Mouse (Mus musculus) stomach, embryonic 14.5 days (tissue): ENCODE measurements around the gene Cux1. TPM values are rescaled to one million over a fixed set of nuclear protein-coding genes. Genes with fewer than 3 reads are reported as not detected.
A peak's percentile ranks its signal among the peaks of the same experiment; 100 is the strongest.

ENCODE experiments used
- ATAC-seq: fragments of 200-750 bp; cut with Nextera tagmentation; 2 replicates; pipeline ENCODE4 v1.8.0; 2017; ENCODE audit warnings: low read depth, moderate TSS enrichment; ENCODE audit not compliant: insufficient number of reproducible peaks, insufficient read depth, low FRiP score
- H3K27ac ChIP-seq: fragments of 300-500 bp; sonication (generic); 2 replicates; pipeline ENCODE4 v1.5.1; 2014; ENCODE audit warnings: mild to moderate bottlenecking, low read length, moderate library complexity, mixed read lengths
- H3K27me3 ChIP-seq: fragments of 300-500 bp; sonication (generic); 2 replicates; pipeline ENCODE4 v1.6.1; 2014; ENCODE audit warnings: low read length, control low read depth, mixed read lengths; ENCODE audit not compliant: control insufficient read depth, insufficient read depth
- H3K36me3 ChIP-seq: fragments of 300-500 bp; sonication (generic); 2 replicates; pipeline ENCODE4 v1.6.1; 2014; ENCODE audit warnings: mild to moderate bottlenecking, control low read depth, low read length, moderate library complexity, mixed read lengths; ENCODE audit not compliant: control insufficient read depth, insufficient read depth
- H3K4me1 ChIP-seq: fragments of 300-500 bp; sonication (generic); 2 replicates; pipeline ENCODE4 v1.6.1; 2014; ENCODE audit warnings: low read length, control low read depth, mixed read lengths; ENCODE audit not compliant: control insufficient read depth, insufficient read depth
- H3K4me2 ChIP-seq: fragments of 300-500 bp; sonication (generic); replicated peaks from 2 replicates; pipeline ENCODE4 v1.6.1; 2014; ENCODE audit warnings: low read depth, low read length, control low read depth
- H3K4me3 ChIP-seq: fragments of 300-500 bp; sonication (generic); 2 replicates; pipeline ENCODE4 v1.5.1; 2014; ENCODE audit warnings: low read depth, low read length, control low read depth
- H3K9ac ChIP-seq: fragments of 300-500 bp; sonication (generic); replicated peaks from 2 replicates; pipeline ENCODE4 v1.6.1; 2014; ENCODE audit warnings: low read depth, mild to moderate bottlenecking, control low read depth, low read length, moderate library complexity, mixed read lengths
- H3K9me3 ChIP-seq: fragments of 300-500 bp; sonication (generic); 2 replicates; pipeline ENCODE4 v1.6.1; 2016; ENCODE audit warnings: low read depth, low read length, control low read depth; ENCODE audit not compliant: control insufficient read depth
- WGBS: fragments of 180-500 bp; shearing (Covaris S2); extraction: QIAGEN DNeasy Blood & Tissue Kit; methylation state at CpG from one replicate; pipeline ENCODE4 v1.1.7; 2014; 5-methylcytosine and 5-hydroxymethylcytosine counted together
- polyA plus RNA-seq: library from polyadenylated mRNA; unstranded; fragments of >200 nt; fragmentation: Nextera tagmentation; extraction: Ambion mirVana; gene quantifications from 2 replicates; pipeline ENCODE4 v1.2.1, GENCODE M21; 2014

The Cux1 gene
- polyA plus RNA-seq, 1 experiment from 2014 or later, result 92.8 TPM

GRCm38 (mm10) chr5:136465366-136465765, 101.9 kb downstream of the Cux1 start:
- no peaks in the 10 kb centered on the region for H3K9me3 ChIP-seq
- no peak overlapping the region for H3K4me3 ChIP-seq
- no peaks in the 10 kb centered on the region for H3K36me3 ChIP-seq
- no peak overlapping the region for H3K4me2 ChIP-seq
- H3K4me1 ChIP-seq, result peaks cover 58% of the 10 kb centered on the region
- H3K27me3 ChIP-seq, result no peaks in the 10 kb centered on the region
- no peak for ATAC-seq
- H3K9ac ChIP-seq, result no peak overlapping the region
- WGBS, result 38% methylated on average over 5 of the region's 5 CpGs
- peak overlapping the region; percentile 79 for H3K27ac ChIP-seq

GRCm38 (mm10) chr5:136464849-136465248, 102.4 kb downstream of the Cux1 start:
- Histone ChIP-seq H3K36me3 (no peaks in the 10 kb centered on the region), H3K4me3 (no peak overlapping the region), H3K9me3 (no peaks in the 10 kb centered on the region), H3K27me3 (no peaks in the 10 kb centered on the region), H3K4me2 (no peak overlapping the region), H3K9ac (no peak overlapping the region), H3K27ac (peak overlapping the region; percentile 39; the same call in 1 of the 2 replicates), H3K4me1 (peaks cover 58% of the 10 kb centered on the region)
- 45% methylated on average over 3 of the region's 3 CpGs for WGBS
- no peak for ATAC-seq

- Histone ChIP-seq H3K9me3 (no peaks in the 10 kb centered on the region), H3K4me1 (peaks cover 56% of the 10 kb centered on the region), H3K9ac (no peak overlapping the region), H3K27me3 (no peaks in the 10 kb centered on the region), H3K36me3 (no peaks in the 10 kb centered on the region), H3K4me3 (no peak overlapping the region), H3K27ac (peak overlapping the region; percentile 39; the same call in 1 of the 2 replicates), H3K4me2 (no peak overlapping the region)
- WGBS, result 43% methylated on average over 2 of the region's 2 CpGs
- no peak for ATAC-seq
Observed at GRCm38 (mm10) chr5:136464128-136464527, 103.2 kb downstream of the Cux1 start.

GRCm38 (mm10) chr5:136462613-136463012, 104.7 kb downstream of the Cux1 start:
- Histone ChIP-seq H3K27ac (no peak overlapping the region), H3K9me3 (no peaks in the 10 kb centered on the region), H3K4me3 (no peak overlapping the region), H3K27me3 (no peaks in the 10 kb centered on the region), H3K4me2 (no peak overlapping the region), H3K9ac (no peak overlapping the region), H3K36me3 (no peaks in the 10 kb centered on the region), H3K4me1 (peaks cover 49% of the 10 kb centered on the region)
- no peak for ATAC-seq
- WGBS, result 58% methylated on average over 6 of the region's 6 CpGs

- Histone ChIP-seq H3K9ac (no peak overlapping the region), H3K27ac (no peak overlapping the region), H3K4me2 (no peak overlapping the region), H3K9me3 (no peaks in the 10 kb centered on the region), H3K4me3 (no peak overlapping the region), H3K36me3 (no peaks in the 10 kb centered on the region), H3K4me1 (peaks cover 27% of the 10 kb centered on the region), H3K27me3 (no peaks in the 10 kb centered on the region)
- no peak for ATAC-seq
- WGBS, result 96% methylated on average over 6 of the region's 6 CpGs
Observed at GRCm38 (mm10) chr5:136459901-136460300, 107.4 kb downstream of the Cux1 start.

GRCm38 (mm10) chr5:136458893-136459499, 108.3 kb downstream of the Cux1 start:
- 56% methylated on average over 11 of the region's 11 CpGs for WGBS
- H3K9ac ChIP-seq, result no peak overlapping the region
- no peak for ATAC-seq
- no peak overlapping the region for H3K4me3 ChIP-seq
- no peaks in the 10 kb centered on the region for H3K27me3 ChIP-seq
- H3K27ac ChIP-seq, result peak overlapping the region; percentile 69
- no peaks in the 10 kb centered on the region for H3K36me3 ChIP-seq
- no peak overlapping the region for H3K4me2 ChIP-seq
- H3K4me1 ChIP-seq, result peaks cover 18% of the 10 kb centered on the region
- H3K9me3 ChIP-seq, result no peaks in the 10 kb centered on the region

- peak overlapping the region; percentile 69 for H3K27ac ChIP-seq
- ATAC-seq, result peak; percentile 63; the same call in 1 of the 2 replicates
- H3K4me2 ChIP-seq, result no peak overlapping the region
- 22% methylated on average over 7 of the region's 7 CpGs for WGBS
- H3K9me3 ChIP-seq, result no peaks in the 10 kb centered on the region
- no peaks in the 10 kb centered on the region for H3K27me3 ChIP-seq
- no peaks in the 10 kb centered on the region for H3K36me3 ChIP-seq
- peaks cover 15% of the 10 kb centered on the region; the same call in 1 of the 2 replicates for H3K4me1 ChIP-seq
- H3K4me3 ChIP-seq, result no peak overlapping the region
- H3K9ac ChIP-seq, result no peak overlapping the region
Observed at GRCm38 (mm10) chr5:136458102-136458863, 109.0 kb downstream of the Cux1 start.

- 68% methylated on average over 4 of the region's 4 CpGs for WGBS
- no peak overlapping the region for H3K4me3 ChIP-seq
- H3K9me3 ChIP-seq, result no peaks in the 10 kb centered on the region
- H3K4me1 ChIP-seq, result peaks cover 10% of the 10 kb centered on the region; the same call in 1 of the 2 replicates
- H3K36me3 ChIP-seq, result no peaks in the 10 kb centered on the region
- no peak overlapping the region for H3K9ac ChIP-seq
- H3K4me2 ChIP-seq, result no peak overlapping the region
- ATAC-seq, result no peak
- H3K27me3 ChIP-seq, result no peaks in the 10 kb centered on the region
- no peak overlapping the region for H3K27ac ChIP-seq
Observed at GRCm38 (mm10) chr5:136456395-136456794, 110.9 kb downstream of the Cux1 start.
